Mouse (Mus musculus) heart, postnatal 0 days (tissue): ENCODE results near the gene Melk.

Source experiments
- CTCF ChIP-seq: IDR thresholded peaks from 2 replicates; pipeline ENCODE4 v1.5.1; 2016; ENCODE audit warnings: antibody characterized with exemption, control low read depth, low read depth
- EP300 ChIP-seq: IDR thresholded peaks from 2 replicates; pipeline ENCODE4 v1.6.1; 2016; ENCODE audit warnings: antibody characterized with exemption, low read depth

DNA sequence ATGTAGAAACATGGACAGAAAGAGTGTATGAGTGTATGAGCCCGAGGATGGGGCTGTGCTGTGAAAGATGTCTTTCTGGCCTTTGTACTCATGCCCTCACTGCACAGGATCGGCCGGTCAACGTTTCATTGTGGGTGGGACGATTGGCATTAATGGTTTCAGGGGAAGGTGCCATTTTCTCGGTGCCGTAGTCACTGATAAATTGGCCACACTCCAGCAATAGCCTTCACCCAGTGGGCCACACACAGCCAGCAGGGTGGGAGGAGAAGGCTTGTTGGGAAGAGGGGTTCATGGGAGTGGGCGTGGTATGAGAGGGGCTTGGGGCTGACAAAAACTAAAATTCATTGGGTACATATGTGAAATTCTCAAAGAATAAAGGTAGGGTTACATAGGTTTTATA lies 34.3 kb downstream of the Melk start:
- no peak for TF ChIP-seq CTCF
- TF ChIP-seq EP300: no peak
